Mouse (Mus musculus): ENCODE results near the gene Kdelr1.

DNA sequence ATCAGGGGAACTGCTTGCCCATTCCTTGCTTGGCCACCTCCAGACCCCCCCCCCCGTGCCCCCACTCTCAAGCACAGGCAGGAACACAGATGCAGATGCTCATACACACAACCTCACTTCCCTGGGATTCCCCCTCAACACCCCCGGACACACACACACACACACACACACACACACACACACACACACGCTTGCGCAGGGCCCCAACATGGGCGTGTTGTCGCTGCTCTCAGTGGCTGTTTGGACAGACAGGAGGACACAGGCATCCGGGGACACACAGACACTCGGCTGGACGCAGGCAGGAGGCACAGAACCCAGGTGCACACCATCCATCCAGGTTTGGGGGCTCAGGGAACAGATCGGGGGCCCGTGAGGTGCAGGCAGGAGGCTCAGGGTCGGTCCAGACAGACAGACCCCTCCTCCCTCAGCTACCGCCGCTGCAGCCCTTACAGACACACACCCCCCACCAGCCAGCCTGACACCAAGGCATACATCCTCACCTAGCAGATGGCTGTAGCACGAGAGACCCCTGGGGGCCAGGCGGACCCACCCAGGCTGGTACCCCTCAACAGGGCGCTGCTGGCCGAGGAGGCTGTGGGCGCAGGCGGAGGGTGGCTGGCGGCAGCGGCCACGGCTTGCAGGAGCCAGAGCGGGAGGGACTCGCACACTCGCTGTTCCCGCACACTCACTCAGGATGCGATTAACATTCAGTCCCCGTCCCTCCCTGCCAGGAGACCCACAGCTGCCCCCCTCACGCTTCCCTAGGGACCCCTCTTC, 2.1 kb upstream of the Kdelr1 start:
- no peak for TF ChIP-seq USF1 (IDR thresholded peaks at IDR 0.05; ENCODE audit: low read depth)
- TF ChIP-seq CTCF (IDR thresholded peaks at IDR 0.05; ENCODE audit: control insufficient read depth, insufficient read depth, insufficient read length), result no peak
- no peak for TF ChIP-seq MYOG (IDR thresholded peaks at IDR 0.05; ENCODE audit: control insufficient read depth, extremely low read depth, insufficient read length)
- no peak for TF ChIP-seq MAX (IDR thresholded peaks at IDR 0.05)
- TF ChIP-seq FOSL1 (IDR thresholded peaks at IDR 0.05; ENCODE audit: insufficient read depth, low read length, poor library complexity, severe bottlenecking), result no peak
- TF ChIP-seq CEBPB (IDR thresholded peaks at IDR 0.05; ENCODE audit: low read depth), result no peak

Data from C2C12 (cell line).